Mouse (Mus musculus) thymus, adult 2 months (tissue): Measurements from ENCODE around the gene Serpina3c.

ENCODE experiments used
- CTCF ChIP-seq: fragments of 200-500 bp; IDR thresholded peaks from 2 replicates; pipeline ENCODE4 v1.5.1; 2012; ENCODE audit warnings: mild to moderate bottlenecking, control low read depth, low read length, moderate library complexity, borderline replicate concordance; ENCODE audit not compliant: control insufficient read depth, poor library complexity, insufficient read depth; ENCODE audit errors: extremely low read depth
- POLR2A ChIP-seq: fragments of 200-500 bp; IDR thresholded peaks from 2 replicates; pipeline ENCODE4 v1.6.1; 2012; ENCODE audit warnings: mild to moderate bottlenecking, low read length, control low read depth, moderate library complexity; ENCODE audit not compliant: control insufficient read depth, poor library complexity, insufficient read depth; ENCODE audit errors: extremely low read depth

DNA sequence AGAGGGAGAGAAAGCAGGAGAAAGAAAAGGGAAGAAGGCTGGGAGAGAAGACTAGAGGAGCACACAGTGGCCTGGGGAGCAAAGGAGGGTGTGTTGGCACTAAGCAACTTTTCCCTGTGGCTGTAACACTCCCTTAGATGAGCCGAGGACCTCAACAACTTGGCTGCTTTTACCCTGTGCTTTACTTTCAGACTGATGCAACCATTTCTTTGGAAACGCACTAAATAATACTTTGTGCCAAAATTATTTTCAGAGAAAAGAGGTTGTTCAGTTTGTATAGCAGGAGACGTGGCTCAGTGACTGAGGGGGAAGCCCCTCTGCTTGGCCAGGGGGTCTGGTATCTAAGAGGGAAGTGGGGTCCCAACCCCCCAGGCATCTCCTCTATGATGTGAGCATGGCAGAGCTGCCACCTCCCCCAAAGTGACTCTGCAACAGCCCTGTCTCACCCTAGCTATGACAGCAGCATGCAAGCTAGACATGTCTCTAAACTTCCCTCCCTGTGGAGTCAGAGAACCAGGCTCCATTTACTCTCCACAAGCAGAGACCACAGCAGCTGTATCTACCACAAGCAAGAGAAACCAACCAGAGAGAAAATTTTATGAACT lies 527 bp downstream of the Serpina3c start:
- TF ChIP-seq POLR2A (no peak), CTCF (no peak)
